Mouse (Mus musculus) macrophage (primary cell): ENCODE measurements around the gene Tmem164. TPM values are rescaled to one million over a fixed set of nuclear protein-coding genes. Genes with fewer than 3 reads are reported as not detected.

ENCODE experiments used
- H3K27ac ChIP-seq: fragments of 350-480 bp; formaldehyde crosslinking; 2 replicates; pipeline ENCODE4 v1.9.0; 2021
- H3K36me3 ChIP-seq: fragments of 350-480 bp; formaldehyde crosslinking; 2 replicates; pipeline ENCODE4 v1.9.0; 2021; ENCODE audit errors: inconsistent target
- H3K4me3 ChIP-seq: fragments of 350-480 bp; formaldehyde crosslinking; 2 replicates; pipeline ENCODE4 v1.9.0; 2021; ENCODE audit errors: inconsistent target
- H3K79me2 ChIP-seq: fragments of 350-480 bp; formaldehyde crosslinking; 2 replicates; pipeline ENCODE4 v1.9.0; 2021; ENCODE audit errors: inconsistent target
- WGBS: methylation state at CpG from one replicate; pipeline ENCODE4 v1.1.7; 2026; ENCODE audit warnings: inconsistent platforms; ENCODE audit not compliant: missing documents; 5-methylcytosine and 5-hydroxymethylcytosine counted together
- polyA plus RNA-seq: library from polyadenylated mRNA; stranded (reverse); fragments of 250-400 nt; gene quantifications from 3 replicates; pipeline ENCODE4 v1.2.4, GENCODE M21; 2018; ENCODE audit warnings: inconsistent platforms

Gene Tmem164
- polyA plus RNA-seq, 1 experiment from 2014 or later, result 47.1 TPM

DNA sequence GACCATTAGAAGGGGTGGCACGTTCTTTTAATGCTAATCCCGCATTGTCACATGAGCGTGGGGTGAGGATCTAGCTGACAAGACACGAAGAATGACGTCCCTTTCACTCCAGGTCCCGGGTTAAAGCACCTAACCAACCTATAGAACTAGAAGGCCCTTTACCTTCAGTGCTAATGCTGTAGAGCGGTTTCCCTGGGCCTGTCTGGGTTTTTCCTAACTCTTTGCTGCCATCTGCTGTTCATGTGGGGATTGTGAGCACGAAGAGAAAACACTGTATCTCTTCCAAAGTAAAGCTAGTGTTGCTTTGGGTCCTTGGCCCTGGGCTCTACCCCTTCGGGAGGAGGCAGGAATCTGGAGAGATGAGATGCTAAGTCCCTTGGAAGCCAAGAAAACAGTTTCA, 127.2 kb downstream of the Tmem164 start:
- peaks cover 6% of the 10 kb centered on the region; the same call in 1 of the 2 replicates for H3K79me2 ChIP-seq
- H3K4me3 ChIP-seq, result no peak overlapping the region
- WGBS, result 65% methylated on average over 9 of the region's 9 CpGs
- H3K36me3 ChIP-seq, result no peaks in the 10 kb centered on the region
- H3K27ac ChIP-seq, result no peak overlapping the region

DNA sequence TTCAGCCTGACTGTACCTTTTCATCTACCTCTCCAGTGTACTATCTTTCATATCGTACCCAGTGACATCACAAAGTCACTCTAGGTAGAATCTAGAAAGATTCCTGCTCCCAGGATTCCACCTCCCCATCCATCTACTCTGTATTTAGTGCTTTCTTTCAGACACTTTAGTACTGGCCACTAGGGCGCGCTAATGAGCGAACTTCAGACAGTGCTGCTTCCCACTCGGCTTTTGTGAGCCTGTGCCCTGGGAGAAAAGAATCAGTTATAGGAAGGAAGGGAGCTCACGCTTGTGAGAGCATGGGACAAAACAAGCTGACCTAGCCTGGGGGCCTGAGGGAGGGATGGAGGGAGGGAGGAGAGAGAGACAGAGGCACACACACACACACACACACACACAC, 131.9 kb downstream of the Tmem164 start:
- H3K4me3 ChIP-seq, result no peak overlapping the region
- no peak overlapping the region for H3K27ac ChIP-seq
- WGBS, result 47% methylated on average over 4 of the region's 6 CpGs
- no peaks in the 10 kb centered on the region for H3K36me3 ChIP-seq
- peaks cover 4% of the 10 kb centered on the region; the same call in 1 of the 2 replicates for H3K79me2 ChIP-seq

DNA sequence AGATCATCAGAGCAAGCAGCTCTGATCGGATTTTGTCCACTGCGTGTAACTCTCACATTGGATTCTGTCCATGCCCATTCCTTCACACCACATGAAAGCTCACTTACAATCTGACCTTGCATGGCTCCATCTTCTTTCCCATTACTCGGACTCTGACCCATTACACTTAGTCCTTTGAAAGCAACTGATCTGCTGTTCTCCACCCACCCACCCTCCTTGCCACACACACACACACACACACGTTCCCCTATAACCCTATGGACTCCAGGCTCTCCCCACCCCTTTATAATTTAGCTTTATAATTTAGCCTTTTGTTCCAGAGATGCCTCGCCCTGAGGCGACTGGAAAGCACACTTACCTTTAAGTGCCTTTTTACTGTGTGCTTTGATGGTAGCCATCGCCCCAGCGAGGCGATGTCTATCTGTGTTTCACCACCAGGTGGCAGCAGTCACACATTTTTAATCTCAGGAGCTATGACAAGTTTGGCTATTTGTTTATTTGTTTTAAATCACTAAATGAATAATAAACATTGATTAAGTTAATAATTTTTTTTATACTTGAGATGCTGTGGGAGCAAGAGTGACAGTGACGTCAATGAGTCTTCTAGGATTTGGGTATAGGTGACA, 137.0 kb downstream of the Tmem164 start:
- Histone ChIP-seq H3K4me3 (no peak overlapping the region), H3K36me3 (no peaks in the 10 kb centered on the region), H3K27ac (no peak overlapping the region), H3K79me2 (peaks cover 42% of the 10 kb centered on the region; the same call in 1 of the 2 replicates)
- 59% methylated on average over 10 of the region's 10 CpGs for whole genome bisulfite sequencing

DNA sequence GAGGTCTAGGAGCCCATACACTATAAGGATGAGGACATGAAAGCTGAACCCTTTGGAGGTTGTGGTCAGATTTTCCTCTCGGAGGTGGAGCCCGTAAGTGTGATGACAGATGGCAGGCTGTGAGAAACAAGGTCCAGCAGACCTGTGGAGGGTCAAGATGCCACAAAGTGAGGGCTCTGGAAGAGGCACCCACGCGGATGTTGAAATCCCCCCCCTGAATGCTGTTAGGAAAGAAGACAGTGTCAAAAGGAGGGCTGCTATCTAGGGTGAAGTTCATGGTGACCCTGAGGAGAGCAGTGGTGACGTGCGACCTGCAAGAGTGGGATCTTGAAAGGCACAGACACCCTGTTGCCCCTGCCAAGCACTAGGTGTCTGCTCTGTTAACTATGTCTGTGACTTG, 140.0 kb downstream of the Tmem164 start:
- H3K36me3 ChIP-seq, result no peaks in the 10 kb centered on the region
- no peak overlapping the region for H3K4me3 ChIP-seq
- H3K79me2 ChIP-seq, result peaks cover 53% of the 10 kb centered on the region; the same call in 1 of the 2 replicates
- H3K27ac ChIP-seq, result no peak overlapping the region
- 80% methylated on average over 6 of the region's 6 CpGs for WGBS

DNA sequence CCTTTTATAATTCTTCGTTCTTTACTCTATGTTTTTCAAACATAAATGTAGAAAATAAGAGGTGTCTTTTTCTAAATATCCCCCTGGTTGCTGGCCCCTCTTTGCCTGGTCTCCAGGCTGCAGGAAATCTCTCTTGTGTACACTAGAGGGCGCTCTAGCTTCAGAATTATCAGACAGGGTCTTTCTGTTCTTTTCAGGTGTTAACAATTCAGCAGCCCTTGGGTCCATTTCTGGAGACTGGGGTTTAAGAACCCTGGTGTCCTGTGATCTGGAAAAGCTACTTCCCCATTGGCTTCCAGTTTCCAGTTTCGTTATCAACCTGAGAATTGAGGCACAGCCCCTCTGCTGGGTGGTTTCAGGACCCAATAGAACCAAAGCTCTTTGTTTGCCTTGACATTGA, 140.6 kb downstream of the Tmem164 start:
- Histone ChIP-seq H3K4me3 (no peak overlapping the region), H3K27ac (no peak overlapping the region), H3K36me3 (no peaks in the 10 kb centered on the region), H3K79me2 (peaks cover 55% of the 10 kb centered on the region; the same call in 1 of the 2 replicates)
- 75% methylated on average over 2 of the region's 3 CpGs for WGBS

DNA sequence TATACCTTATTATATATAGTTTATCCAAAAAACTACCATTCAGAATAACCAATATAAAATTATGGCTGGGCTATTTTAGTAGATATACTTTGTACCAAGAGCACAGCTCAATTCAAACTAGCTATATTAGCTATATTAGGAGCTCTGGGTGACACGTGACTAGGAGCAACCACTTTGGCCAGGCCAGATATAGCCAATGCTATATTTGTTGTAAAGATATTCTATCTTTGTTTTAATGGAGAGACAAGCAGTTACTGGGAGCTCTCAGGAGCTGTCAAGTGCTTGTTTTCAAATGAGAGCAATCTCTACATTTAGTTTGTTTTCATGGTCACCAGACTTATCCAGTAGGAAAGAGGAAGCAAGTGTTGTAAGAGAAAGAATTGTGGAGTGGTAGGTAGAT, 144.1 kb downstream of the Tmem164 start:
- Histone ChIP-seq H3K27ac (no peak overlapping the region), H3K4me3 (no peak overlapping the region), H3K36me3 (no peaks in the 10 kb centered on the region), H3K79me2 (peaks cover 43% of the 10 kb centered on the region; the same call in 1 of the 2 replicates)
- WGBS, result 67% methylated on average over 1 of the region's 1 CpGs

DNA sequence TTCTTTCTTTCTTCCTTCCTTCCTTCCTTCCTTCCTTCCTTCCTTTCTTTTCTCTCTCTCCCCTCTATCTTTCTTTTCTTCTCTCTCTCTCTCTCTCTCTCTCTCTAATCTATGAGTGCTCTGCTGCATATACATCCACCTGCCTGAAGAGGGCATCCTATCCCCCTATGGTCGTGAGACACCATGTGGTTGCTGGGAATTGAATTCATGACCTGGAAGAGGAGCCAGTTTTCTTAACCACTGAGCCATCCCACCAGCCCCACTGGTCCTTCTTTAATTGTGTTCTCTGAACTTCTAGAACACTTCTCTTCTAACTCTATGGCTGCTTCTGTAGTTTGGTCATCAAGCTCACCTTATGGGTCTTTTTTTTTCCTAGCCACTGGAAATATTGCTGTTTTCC, 146.4 kb downstream of the Tmem164 start:
- Histone ChIP-seq H3K36me3 (no peaks in the 10 kb centered on the region), H3K27ac (no peak overlapping the region), H3K4me3 (no peak overlapping the region), H3K79me2 (peaks cover 27% of the 10 kb centered on the region; the same call in 1 of the 2 replicates)
- WGBS, result 38% methylated on average over 1 of the region's 1 CpGs

DNA sequence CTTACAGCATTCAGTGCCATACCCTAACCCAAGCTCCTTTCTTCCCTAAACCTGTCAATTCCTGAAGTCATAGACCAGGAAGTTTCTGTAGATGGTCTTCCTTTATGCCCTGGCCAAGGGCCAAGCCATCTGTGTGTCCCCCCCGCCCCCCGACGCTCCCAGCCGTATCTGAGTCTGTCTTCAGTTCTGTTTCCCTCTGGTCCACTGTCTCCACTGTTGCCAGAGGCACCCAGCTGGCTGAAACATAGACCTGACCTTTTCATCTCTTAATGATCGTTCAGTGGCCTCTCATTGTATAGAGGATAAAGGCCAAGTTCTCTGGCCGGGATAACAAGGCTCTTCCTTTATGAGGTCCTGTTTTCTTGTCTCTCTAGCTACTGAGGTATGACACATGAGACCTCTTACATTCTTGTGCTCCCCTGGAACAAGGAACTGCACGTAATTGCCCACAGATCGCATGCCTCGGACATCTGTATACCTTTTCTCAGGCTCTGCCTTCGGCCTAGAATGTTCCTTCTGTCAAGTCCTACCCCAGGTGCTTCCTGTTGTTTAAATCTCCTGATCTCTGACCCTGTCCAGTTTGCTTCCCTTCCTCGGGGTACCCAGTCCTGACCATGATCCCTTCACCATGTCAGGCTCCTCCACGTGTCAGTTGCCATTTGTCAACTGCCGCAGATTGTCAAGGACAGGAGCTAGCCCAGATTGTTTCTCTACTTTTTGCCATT, 147.1 kb downstream of the Tmem164 start:
- Histone ChIP-seq H3K36me3 (no peaks in the 10 kb centered on the region), H3K4me3 (no peak overlapping the region), H3K79me2 (peaks cover 21% of the 10 kb centered on the region; the same call in 1 of the 2 replicates), H3K27ac (no peak overlapping the region)
- WGBS, result 75% methylated on average over 13 of the region's 13 CpGs

DNA sequence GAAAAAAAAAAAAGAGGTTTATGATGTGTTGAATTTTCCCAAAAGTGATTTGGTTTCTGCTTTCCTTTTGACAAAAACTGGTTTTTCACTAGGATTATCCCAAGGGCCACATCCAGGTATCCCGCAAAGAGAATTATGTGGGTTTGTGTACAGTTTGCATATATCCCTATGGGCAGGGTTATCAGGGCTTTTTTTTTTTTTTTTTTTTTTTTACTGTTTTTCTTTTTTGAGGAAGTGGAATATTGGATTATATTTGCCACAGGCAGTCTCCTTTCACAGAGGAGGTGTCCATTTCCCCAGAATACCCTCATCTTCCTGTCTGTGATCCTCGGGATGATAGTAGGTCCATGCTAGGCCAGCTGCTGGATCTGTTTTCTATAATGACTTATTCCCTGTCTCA, 148.1 kb downstream of the Tmem164 start:
- no peak overlapping the region for H3K27ac ChIP-seq
- H3K36me3 ChIP-seq, result no peaks in the 10 kb centered on the region
- no peak overlapping the region for H3K4me3 ChIP-seq
- 100% methylated on average over 2 of the region's 2 CpGs for WGBS
- peaks cover 13% of the 10 kb centered on the region; the same call in 1 of the 2 replicates for H3K79me2 ChIP-seq

DNA sequence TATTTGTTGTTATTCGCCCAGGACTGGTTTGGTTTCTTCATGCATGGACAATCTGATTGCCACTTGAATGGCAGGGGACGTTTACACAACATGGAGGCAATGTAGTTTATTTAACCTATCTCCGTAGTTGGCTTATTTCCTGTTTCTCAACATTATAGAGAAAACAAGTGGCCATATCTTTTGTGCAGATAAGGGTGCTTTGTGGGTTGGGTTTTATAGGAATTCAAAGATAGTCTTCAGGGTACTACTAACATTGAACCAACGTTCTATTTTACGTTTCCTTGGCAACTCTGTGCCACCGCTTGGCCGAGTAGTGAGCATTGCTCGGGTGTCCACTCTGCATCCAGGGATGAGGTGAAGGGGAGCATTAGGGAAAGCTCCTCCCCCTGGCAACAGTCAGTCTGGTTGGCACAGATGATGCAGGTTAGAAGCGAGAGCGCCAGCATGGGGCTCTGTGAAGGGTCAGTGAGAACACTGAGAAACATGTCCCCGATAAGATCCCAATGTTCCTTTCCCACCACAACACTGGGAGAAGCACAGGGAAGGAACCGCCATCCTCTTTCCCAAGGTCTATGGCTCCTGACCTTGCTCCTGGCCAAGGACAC, 148.8 kb downstream of the Tmem164 start:
- no peak overlapping the region for H3K4me3 ChIP-seq
- no peaks in the 10 kb centered on the region for H3K36me3 ChIP-seq
- no peak overlapping the region for H3K27ac ChIP-seq
- WGBS, result 89% methylated on average over 9 of the region's 12 CpGs
- peaks cover 13% of the 10 kb centered on the region; the same call in 1 of the 2 replicates for H3K79me2 ChIP-seq

DNA sequence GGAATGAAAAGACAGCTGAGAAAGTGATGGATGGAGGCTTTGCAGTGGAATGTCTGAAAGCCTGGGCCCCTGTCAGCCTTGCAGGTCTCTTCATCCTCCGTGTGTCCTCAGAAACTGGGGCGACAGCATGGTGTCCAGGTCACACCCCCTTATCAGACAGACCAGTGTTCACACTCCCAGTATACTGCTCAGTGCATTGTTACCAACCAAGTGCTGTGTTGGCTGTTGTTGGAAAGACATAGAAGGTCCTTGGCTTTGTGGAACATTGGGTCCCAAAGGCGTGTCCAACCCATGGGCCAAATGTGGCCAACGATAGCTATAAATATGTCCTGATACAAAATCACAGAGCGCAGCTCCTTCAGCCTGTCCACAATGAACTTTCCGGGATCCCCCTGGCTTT, 149.4 kb downstream of the Tmem164 start:
- 92% methylated on average over 6 of the region's 6 CpGs for WGBS
- Histone ChIP-seq H3K27ac (no peak overlapping the region), H3K79me2 (peaks cover 13% of the 10 kb centered on the region; the same call in 1 of the 2 replicates), H3K36me3 (no peaks in the 10 kb centered on the region), H3K4me3 (no peak overlapping the region)

DNA sequence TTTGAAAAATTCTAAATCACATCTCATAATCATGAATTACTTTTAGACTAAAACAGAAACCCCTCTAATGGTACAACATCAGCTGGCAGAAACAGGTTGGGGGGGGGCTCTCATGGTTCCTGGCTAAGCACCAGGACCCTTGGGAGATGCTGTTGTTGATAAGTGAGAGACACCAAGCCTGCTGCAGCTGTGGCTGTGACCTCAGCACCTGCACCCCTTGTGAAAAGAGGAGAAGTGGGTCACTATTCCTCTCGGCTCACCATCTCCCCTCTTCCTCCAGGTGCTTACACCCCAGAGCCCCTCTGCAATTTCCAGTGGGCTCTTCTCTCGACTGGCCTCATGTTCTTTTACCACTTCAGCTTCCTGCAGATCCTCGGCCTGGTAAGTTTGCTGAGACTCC, 151.0 kb downstream of the Tmem164 start:
- Histone ChIP-seq H3K36me3 (no peaks in the 10 kb centered on the region), H3K4me3 (no peak overlapping the region), H3K27ac (no peak overlapping the region), H3K79me2 (peaks cover 7% of the 10 kb centered on the region; the same call in 1 of the 2 replicates)
- 79% methylated on average over 3 of the region's 3 CpGs for WGBS

DNA sequence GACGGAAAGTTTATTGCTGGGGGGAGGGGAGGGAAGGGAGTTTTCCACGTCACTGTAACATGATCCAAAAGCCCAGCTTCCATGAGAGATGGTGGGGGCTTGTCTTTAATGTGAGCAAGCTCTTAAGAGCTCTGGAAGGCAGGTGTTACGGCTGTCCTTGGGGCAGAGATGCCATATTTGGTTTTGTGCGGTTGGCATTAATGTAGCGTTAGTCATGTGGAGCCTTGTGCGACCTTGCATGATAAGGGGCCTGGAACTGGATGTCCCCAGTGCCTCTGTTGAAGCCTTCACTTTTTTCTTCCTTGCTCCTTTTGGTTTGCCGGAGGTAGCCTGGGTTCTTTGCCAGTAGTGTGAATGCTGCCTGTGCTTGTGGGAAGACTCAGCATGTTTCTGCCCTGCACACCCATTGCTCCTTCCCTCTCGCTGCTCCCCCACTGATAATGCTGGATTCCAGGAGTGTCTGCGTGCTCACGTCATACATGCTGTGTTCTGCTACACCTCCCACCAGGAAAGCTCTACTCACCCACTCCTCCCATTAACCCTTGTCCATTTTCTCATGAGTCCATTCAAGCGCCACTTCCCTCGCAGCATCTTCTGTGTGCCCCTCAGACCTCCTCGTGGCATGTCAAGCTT, 152.1 kb downstream of the Tmem164 start:
- Histone ChIP-seq H3K4me3 (no peak overlapping the region), H3K36me3 (no peaks in the 10 kb centered on the region), H3K79me2 (peaks cover 7% of the 10 kb centered on the region; the same call in 1 of the 2 replicates), H3K27ac (no peak overlapping the region)
- WGBS, result 93% methylated on average over 13 of the region's 13 CpGs

DNA sequence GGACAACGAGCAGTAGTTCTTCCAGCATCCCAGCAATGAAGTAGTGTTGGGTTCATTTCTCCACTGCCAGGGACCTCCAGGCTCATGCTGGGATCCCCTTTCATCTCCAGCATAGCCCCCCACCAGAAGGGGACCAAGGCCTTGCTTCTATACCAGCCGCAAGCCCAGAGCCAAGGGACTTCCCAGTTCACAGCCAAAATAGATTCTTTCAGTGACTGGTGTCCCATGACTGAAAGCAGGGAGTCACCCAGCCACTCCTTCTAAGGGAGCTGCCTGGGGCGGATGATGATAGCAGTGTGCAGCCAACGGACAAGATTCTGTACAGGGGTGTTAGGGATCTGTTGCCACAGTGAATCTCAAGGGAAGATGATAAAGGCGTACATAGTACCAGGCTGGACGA, 153.6 kb downstream of the Tmem164 start:
- WGBS, result 100% methylated on average over 5 of the region's 6 CpGs
- peaks cover 6% of the 10 kb centered on the region; the same call in 1 of the 2 replicates for H3K79me2 ChIP-seq
- no peaks in the 10 kb centered on the region for H3K36me3 ChIP-seq
- no peak overlapping the region for H3K4me3 ChIP-seq
- no peak overlapping the region for H3K27ac ChIP-seq
